Mouse (Mus musculus): Measurements from ENCODE around the gene Scly.

Scly gene

DNA sequence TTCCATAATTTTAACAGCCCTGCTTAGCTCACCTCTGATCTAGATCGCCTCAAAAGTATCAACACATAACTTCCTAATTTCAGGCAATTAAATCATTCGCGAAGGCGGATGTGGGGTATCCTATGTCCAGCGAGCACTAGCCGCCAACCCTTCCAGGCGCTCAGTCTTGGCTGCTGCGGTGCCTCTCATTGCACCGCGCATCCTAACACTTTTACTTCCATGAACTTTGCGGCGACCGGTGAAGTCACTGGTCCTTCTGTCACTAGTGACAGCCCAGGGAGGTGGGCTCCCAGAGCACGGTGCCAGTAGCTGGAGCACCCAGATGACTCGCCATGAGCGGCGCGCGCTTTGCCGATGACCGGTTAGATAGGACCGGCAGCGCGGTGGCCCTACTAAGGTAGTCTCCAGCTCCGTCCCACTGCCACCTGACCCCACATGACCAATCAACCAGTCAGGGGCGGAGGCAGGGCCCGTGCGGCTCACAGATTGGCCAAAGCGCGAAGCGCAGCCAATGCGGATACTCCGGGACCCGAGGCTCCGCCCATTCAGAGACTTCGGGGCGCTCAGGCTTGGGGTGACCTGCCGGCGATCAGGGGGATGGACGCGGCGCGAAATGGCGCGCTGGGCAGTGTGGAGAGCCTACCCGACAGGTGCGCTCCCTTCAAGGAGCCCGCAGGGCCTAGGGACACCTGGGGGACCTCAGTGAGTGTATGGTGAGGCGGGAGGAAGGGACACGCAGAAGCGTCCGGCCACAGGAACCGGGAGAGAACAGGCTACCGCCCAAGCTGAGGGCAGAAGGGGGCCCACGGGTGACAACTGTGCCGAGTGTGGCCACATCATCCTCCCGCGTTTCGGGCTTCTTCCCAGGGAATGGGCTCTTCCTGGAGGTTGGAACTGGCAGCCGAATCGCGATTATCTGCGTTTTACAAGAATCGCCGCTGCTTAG lies at the start of gene Scly:
TSS of gene Scly (plus strand) at position 540 of the 946 bp plus-strand sequence.
- DNase-seq (ENCODE audit: low read depth, low spot score) = peak; percentile 94

GRCm38 (mm10) chr1:91248970-91249369 lies 49.2 kb upstream of the Scly start:
- DNase-seq (ENCODE audit: low read depth, low spot score) = no peak

- peak; percentile 95 for DNase-seq (ENCODE audit: low read depth, low spot score)
Measured at GRCm38 (mm10) chr1:91249564-91250414, 48.3 kb upstream of the Scly start, which contains the start of gene Ube2f. TSS of gene Ube2f (plus strand) at chr1:91250304.

GRCm38 (mm10) chr1:91250415-91251147 lies 47.6 kb upstream of the Scly start:
- DNase-seq (ENCODE audit: low read depth, low spot score) = peak; percentile 44

DNA sequence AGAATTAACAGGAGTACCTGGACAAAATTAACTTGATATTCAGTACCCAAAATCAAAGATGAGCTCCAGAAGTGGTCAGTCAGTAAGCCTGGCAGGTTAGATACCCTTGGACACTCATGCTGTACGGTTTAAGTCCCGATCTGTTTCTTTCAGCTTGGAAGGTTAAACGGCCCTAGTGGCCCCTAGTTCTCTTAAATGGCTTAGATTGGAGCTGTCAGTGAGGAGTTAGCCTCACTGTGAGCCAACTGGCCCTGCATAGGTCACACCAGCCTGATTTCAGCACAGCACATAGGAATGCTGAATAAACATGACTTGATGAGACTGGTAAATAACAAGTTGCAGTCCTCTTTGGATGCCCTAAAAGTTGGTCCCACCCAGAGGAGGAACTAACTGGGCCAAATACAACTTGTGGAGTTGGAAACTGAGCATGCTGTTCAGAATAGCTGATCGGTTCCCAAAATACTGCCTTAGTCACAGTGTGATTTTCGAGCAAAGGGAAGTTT lies 46.9 kb upstream of the Scly start:
- DNase-seq (ENCODE audit: low read depth, low spot score) = no peak

DNA sequence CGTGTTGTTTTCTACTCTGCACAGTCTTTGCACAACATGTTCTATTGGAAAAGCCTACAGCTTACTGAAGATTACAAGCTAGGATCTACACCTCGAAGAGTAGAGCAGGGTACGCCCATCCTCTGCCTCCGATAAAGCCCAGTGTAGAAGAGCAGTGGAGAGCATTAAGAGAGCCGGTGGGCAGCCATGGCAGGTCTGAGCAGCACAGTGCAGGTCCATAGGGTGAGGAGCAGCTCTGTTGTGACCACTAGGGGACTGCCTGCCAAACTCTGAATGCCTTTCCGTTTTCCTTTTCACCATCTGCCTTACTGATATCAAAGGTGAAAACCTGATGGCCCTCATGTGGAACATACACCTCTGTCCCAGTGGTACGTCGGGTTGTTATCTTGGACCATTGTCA lies 46.2 kb upstream of the Scly start:
- peak; percentile 43 for DNase-seq (ENCODE audit: low read depth, low spot score)

- no peak for DNase-seq (ENCODE audit: low read depth, low spot score)
Measured at GRCm38 (mm10) chr1:91257918-91258317, 40.2 kb upstream of the Scly start.

DNA sequence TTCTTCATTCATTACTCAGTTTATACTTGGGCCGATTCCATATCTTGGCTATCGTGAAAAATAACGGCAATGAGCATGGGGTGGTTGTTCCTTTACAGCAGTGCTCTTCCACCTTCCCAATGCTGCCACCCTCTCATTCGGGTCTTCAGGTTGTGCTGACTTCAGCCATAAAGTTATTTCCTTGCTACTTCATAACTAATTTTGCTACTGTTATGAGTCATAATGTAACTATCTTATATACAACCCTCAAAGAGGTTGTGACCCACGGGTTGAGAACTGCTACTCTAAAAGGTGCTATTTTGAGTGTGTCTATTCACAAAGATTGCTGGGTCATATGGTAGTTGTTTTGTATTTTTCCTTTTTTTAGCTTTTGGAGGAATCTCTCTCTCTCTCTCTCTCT lies 38.3 kb upstream of the Scly start:
- DNase-seq (ENCODE audit: low read depth, low spot score) = no peak

DNA sequence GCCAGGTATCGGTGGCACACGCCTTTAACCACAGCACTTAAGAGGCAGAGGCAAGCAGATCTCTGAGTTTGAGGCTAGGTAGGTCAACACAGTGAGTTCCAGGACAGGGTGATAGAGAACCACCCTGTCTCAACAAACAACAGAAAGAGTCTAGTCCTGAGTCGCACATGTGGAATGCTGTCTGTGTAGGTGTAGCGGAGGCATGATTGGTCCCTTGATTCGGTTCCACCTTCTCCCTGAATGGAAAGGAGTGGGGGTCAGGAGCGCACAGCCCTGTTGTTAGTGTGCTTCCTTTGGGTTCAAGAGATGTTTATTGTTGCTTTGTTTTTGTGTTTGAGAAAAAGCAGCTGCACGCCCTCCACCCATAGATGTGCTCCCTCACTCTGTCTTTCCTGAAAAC lies 35.6 kb upstream of the Scly start:
- DNase-seq (ENCODE audit: low read depth, low spot score) = no peak

- DNase-seq (ENCODE audit: low read depth, low spot score) = no peak
Measured at GRCm38 (mm10) chr1:91272260-91272659, 25.9 kb upstream of the Scly start.

GRCm38 (mm10) chr1:91276581-91276980 lies 21.6 kb upstream of the Scly start:
- no peak for DNase-seq (ENCODE audit: low read depth, low spot score)

DNA sequence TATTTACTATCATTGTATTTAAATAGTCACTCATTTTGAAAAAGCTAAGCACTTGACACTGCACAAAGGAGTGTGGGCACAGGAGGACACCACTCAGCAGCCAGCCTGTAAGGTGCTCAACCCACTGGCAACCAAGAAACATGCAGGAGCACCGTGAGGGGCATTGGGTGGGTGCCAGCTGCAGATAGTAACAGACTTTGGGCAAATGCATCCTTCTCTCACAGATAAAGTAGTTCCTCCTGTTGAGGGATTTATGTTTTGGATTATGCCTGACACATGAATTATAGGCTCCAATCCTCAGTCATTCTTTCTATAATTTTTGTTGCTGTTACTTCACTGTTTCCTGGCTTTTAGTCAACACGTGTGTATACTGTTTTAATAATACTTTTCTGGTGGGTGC lies 20.7 kb upstream of the Scly start:
- no peak for DNase-seq (ENCODE audit: low read depth, low spot score)

GRCm38 (mm10) chr1:91278410-91279119 lies 19.6 kb upstream of the Scly start:
- DNase-seq (ENCODE audit: low read depth, low spot score) = no peak

DNA sequence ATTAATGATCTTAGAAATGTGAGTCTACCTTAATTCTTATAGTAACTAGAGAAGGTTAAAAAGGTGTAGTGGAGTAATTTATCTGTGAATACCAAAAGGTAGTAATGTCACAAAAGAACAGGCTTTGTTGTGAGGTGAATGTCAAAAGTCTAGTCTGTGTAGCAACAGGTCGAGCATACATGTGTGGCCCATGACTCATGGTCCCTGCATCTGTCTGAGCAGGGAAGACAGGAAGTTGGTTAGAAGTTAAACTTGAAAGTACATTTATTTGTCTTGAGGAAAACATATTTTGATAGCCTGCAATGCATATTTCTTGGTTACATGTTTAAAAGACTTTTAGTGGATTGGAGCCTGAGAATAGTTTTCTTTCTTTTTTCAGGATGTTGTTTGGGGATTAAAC lies 19.0 kb upstream of the Scly start:
- no peak for DNase-seq (ENCODE audit: low read depth, low spot score)

DNA sequence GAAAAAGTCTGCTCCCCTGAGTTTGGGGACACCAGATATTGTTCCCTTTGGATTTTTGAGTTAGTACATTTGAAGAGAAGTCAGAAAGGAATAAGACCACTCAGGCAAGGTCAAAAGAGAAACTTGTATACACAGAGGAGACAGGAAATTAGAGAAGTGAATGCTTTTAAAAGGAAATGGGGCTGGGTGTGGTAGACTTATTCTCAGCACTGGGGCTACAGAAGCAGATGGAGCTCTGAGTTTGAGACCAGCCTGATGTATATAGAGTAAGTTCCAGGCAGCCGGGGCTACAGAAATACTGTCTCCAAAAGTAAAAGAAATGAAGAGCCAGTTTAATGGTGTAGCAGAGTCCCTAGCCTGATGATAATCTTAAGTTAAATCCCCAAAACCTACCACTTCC lies 15.6 kb upstream of the Scly start:
- no peak for DNase-seq (ENCODE audit: low read depth, low spot score)

GRCm38 (mm10) chr1:91289375-91289774 lies 8.8 kb upstream of the Scly start:
- no peak for DNase-seq (ENCODE audit: low read depth, low spot score)

- no peak for DNase-seq (ENCODE audit: low read depth, low spot score)
Measured at GRCm38 (mm10) chr1:91292101-91292825, 5.9 kb upstream of the Scly start.

DNA sequence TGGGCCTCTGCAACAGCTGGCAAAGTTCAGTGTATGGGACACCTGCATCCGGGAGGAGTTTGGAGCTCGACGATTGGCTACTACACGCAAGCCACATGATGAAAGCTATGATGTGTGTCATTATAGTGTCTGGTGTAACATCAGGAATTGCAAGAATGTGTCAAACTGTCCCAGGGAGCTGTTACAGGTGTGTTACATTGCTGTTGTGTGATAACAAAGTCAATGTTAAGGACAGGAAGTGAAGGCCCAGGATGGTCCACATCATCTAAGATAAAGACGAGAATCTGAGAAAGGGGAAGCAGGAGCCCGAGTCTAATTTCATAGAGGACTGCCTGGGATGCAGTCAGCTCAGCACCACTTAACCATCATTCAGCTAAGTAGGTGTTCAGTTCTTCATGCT lies 2.6 kb upstream of the Scly start:
- DNase-seq (ENCODE audit: low read depth, low spot score) = no peak

DNA sequence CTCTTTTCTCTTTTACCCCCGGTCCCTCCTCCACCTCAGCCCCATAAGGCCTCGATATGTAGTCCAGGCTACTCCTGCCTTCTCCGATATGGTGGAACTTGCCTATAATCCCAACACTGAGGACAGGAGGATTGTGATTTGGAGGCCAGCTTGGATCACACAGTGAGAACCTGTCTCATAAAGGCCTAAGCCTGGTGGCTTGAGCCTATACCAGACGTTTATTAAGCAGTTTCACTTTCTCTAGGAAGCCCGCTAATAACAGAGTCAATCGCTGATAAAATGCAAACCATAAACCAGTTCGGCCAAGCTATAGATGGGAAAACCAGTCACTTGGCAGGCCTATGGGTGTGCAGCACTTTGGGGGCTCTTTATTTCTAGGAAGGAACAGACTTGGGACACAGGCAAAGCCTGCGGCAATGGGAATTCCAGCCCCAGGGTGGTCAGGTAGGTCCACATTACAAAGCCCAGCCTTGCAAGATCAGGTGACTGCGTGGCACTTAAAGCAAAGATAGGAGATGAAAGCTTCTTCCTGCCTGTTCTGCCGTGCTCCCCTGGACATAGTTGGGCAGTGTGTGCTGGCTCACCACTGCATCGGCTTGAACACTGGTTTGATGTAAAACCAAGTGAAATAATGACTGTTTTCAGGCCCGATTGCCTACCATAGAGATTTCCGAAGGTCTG lies 1.0 kb downstream of the Scly start:
- DNase-seq (ENCODE audit: low read depth, low spot score) = peak; percentile 12

Data from c-Kit-negative CD71-positive TER-119-positive erythroid progenitor cells, embryonic 14.5 days (primary cell).